Comparison of ENCODE assay signal across 8 mouse cellular contexts in the genomic region with DNA sequence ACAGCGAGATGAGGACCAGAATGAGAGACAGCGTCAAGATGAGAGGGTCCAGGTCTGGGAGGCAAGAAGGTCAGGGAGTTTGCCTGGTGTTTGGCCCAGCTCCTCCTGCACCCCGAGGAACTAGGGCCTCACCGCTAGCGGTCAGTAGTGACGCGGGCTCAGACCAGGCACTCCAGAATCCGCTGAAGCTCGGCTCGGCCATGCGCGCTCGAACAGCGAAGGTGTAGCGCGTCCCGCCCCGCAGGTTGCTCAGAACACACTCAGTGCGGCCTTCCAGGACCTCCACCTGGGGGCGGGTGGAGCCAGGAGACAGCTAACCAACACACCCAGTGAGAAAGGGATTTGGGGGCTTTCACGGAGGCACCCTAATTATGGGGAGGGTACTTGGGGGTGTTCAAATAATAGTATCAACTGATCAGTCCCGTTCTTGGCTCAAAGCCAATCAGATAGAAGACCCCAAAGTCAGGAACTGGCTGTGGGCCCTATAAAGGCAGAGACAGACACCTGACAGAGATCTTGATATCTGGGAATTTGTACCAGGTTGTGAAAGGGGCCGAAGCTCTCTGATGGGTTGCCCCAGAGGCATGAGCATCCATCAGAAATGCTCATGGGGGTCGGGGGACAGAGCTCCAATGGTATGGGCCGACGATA. TPM values are rescaled to one million over a fixed set of nuclear protein-coding genes. Genes with fewer than 3 reads are reported as not detected.
DNase-seq lines count a peak whose midpoint lies in the region; ATAC-seq lines count a peak whose summit lies in the region.

No protein-coding gene starts in this region.

- no peaks in the 10 kb centered on the region for H3K9me3 ChIP-seq in heart, embryonic 10.5 days
- no peaks in the 10 kb centered on the region for H3K9me3 ChIP-seq in kidney, embryonic 16.5 days (ENCODE audit: low read length)

- no peak for DNase-seq in heart, embryonic 10.5 days (ENCODE audit: low spot score)
- no peak for DNase-seq in heart, adult 8-10 months (ENCODE audit: low spot score)
- peak; percentile 57 for DNase-seq in embryo, embryonic 11 days
- peak; percentile 29 for DNase-seq in lung, postnatal 25 days (ENCODE audit: low spot score)
- DNase-seq in frontal cortex, postnatal 14 days (ENCODE audit: low spot score in 2 of 2) = no peak
- no peak for DNase-seq in layer of hippocampus, adult 9-11 months
- DNase-seq in frontal cortex, postnatal 25 days (ENCODE audit: low spot score in 2 of 2) = no peak

- peak overlapping the region; percentile 58 for H3K4me3 ChIP-seq in heart, embryonic 10.5 days
- peak overlapping the region; percentile 15; the same call in 1 of the 2 replicates for H3K4me3 ChIP-seq in kidney, embryonic 16.5 days (ENCODE audit: low read length)

- WGBS in heart, embryonic 10.5 days = 13% methylated on average over 26 of the region's 26 CpGs
- WGBS in kidney, embryonic 16.5 days = 8% methylated on average over 26 of the region's 26 CpGs

- peak overlapping the region; percentile 82; the same call in 1 of the 2 replicates for H3K27ac ChIP-seq in heart, embryonic 10.5 days
- H3K27ac ChIP-seq in kidney, embryonic 16.5 days (ENCODE audit: low read length) = peak overlapping the region; percentile 69; the same call in 1 of the 2 replicates

- H3K27me3 ChIP-seq in heart, embryonic 10.5 days (ENCODE audit: insufficient read depth, poor library complexity, severe bottlenecking) = peaks cover 46% of the 10 kb centered on the region
- H3K27me3 ChIP-seq in kidney, embryonic 16.5 days (ENCODE audit: insufficient read depth, low read length) = peaks cover 10% of the 10 kb centered on the region; the same call in 1 of the 2 replicates

- H3K36me3 ChIP-seq in heart, embryonic 10.5 days = peaks cover 24% of the 10 kb centered on the region
- H3K36me3 ChIP-seq in kidney, embryonic 16.5 days (ENCODE audit: insufficient read depth, low read length) = peaks cover 7% of the 10 kb centered on the region; the same call in 1 of the 2 replicates

- H3K9ac ChIP-seq in kidney, embryonic 16.5 days (replicated peaks; ENCODE audit: low read length) = peak overlapping the region; percentile 35; the same call in 1 of the 2 replicates

- peaks cover 49% of the 10 kb centered on the region for H3K4me1 ChIP-seq in heart, embryonic 10.5 days
- H3K4me1 ChIP-seq in kidney, embryonic 16.5 days (ENCODE audit: insufficient read depth, low read length) = peaks cover 49% of the 10 kb centered on the region

- no peak for ATAC-seq in kidney, embryonic 16.5 days (ENCODE audit: low FRiP score, low TSS enrichment)

- H3K4me2 ChIP-seq in kidney, embryonic 16.5 days (replicated peaks; ENCODE audit: low read depth, low read length) = peak overlapping the region; percentile 93

RNA-seq across cellular contexts. Expression of a gene that starts 2.6 kb away (rescaled TPM):
- polyA plus RNA-seq in heart, embryonic 10.5 days (2016; fragmentation: Nextera tagmentation; extraction: Ambion mirVana) = 25.0 and 25.9 TPM in 2 replicates
- 1 to 10 TPM; 1.6 to 2.9 (median 2.3) TPM for total RNA-seq in heart, adult 8-10 months (2022)
- 11.8 and 15.7 TPM in 2 replicates for polyA plus RNA-seq in kidney, embryonic 16.5 days (2015; fragmentation: Nextera tagmentation; extraction: Ambion mirVana)

RNA-seq across cellular contexts. Expression of a gene that starts 5.1 kb away (rescaled TPM):
- polyA plus RNA-seq in heart, embryonic 10.5 days (2016; fragmentation: Nextera tagmentation; extraction: Ambion mirVana) = 5.7 and 6.9 TPM in 2 replicates
- total RNA-seq in heart, adult 8-10 months (2022) = 1 to 10 TPM; 8.5 to 8.9 (median 8.7) TPM
- 9.0 TPM in 2 replicates for polyA plus RNA-seq in kidney, embryonic 16.5 days (2015; fragmentation: Nextera tagmentation; extraction: Ambion mirVana)

RNA-seq across cellular contexts. Expression of a gene that starts 23.9 kb away (rescaled TPM):
- polyA plus RNA-seq in heart, embryonic 10.5 days (2016; fragmentation: Nextera tagmentation; extraction: Ambion mirVana) = 6.5 and 7.0 TPM in 2 replicates
- 1 to 10 TPM; 2.1 to 3.8 (median 3.2) TPM for total RNA-seq in heart, adult 8-10 months (2022)
- 10.4 and 10.7 TPM in 2 replicates for polyA plus RNA-seq in kidney, embryonic 16.5 days (2015; fragmentation: Nextera tagmentation; extraction: Ambion mirVana)

RNA-seq across cellular contexts. Expression of a gene that starts 28.6 kb away (rescaled TPM):
- polyA plus RNA-seq in heart, embryonic 10.5 days (2016; fragmentation: Nextera tagmentation; extraction: Ambion mirVana) = 1.8 and 2.3 TPM in 2 replicates
- 1 to 10 TPM; 4.1 to 5.9 (median 4.3) TPM for total RNA-seq in heart, adult 8-10 months (2022)
- 33.9 and 34.2 TPM in 2 replicates for polyA plus RNA-seq in kidney, embryonic 16.5 days (2015; fragmentation: Nextera tagmentation; extraction: Ambion mirVana)

RNA-seq across cellular contexts. Expression of a gene that starts 33.3 kb away (rescaled TPM):
- polyA plus RNA-seq in heart, embryonic 10.5 days (2016; fragmentation: Nextera tagmentation; extraction: Ambion mirVana) = 50.1 and 52.6 TPM in 2 replicates
- total RNA-seq in heart, adult 8-10 months (2022) = 10 to 100 TPM; 80.1 to 91.4 (median 86.9) TPM
- 70.3 and 75.4 TPM in 2 replicates for polyA plus RNA-seq in kidney, embryonic 16.5 days (2015; fragmentation: Nextera tagmentation; extraction: Ambion mirVana)

Comparison
In these comparisons a context has a peak if more than half of its experiments do, and no peak if none do; other contexts are left out.
1. DNase-seq: peak in embryo, embryonic 11 days (single experiment) and lung, postnatal 25 days (single experiment); none in heart, embryonic 10.5 days (single experiment), heart, adult 8-10 months (single experiment), frontal cortex, postnatal 14 days (0 of 2), layer of hippocampus, adult 9-11 months (single experiment) and frontal cortex, postnatal 25 days (0 of 2).